Mouse (Mus musculus) cerebellum, adult 2 months (tissue): Measurements from ENCODE around the gene Inava.

Source experiments
- CTCF ChIP-seq: fragments of 200-500 bp; IDR thresholded peaks from 2 replicates; pipeline ENCODE4 v1.5.1; 2011; ENCODE audit warnings: low read depth, mild to moderate bottlenecking, control low read depth, low read length, moderate library complexity, borderline replicate concordance; ENCODE audit not compliant: insufficient read depth
- POLR2A ChIP-seq: fragments of 200-500 bp; IDR thresholded peaks from 2 replicates; pipeline ENCODE4 v1.6.1; 2011; ENCODE audit warnings: low read length, control low read depth, borderline replicate concordance; ENCODE audit not compliant: insufficient read depth

DNA sequence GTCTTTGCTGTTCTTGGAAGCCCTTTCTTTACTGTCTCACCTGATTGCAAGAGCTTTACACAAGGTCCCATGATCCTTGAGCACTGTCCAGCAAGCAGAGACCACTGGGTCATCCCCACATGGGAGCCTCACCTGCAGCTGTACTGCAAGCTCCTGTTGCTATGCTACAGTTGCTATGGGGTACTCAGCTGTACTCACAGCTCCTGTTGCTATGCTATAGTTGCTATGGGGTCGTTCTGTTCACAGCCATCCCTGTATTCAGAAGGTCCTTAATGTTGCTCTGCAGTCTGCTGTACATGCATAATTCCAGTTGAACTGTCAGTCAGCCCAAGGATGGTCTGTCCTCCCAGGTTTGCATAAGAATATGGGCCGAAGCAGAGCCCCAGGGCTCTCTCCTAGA is 68.6 kb downstream of the Inava start:
- TF ChIP-seq CTCF (no peak), POLR2A (no peak)
